Mouse (Mus musculus) thymus, postnatal 25 days (tissue): ENCODE results near the gene Nyx.
A peak's percentile ranks its signal among the peaks of the same experiment; 100 is the strongest.

Source experiments
- DNase-seq: peaks from one replicate; pipeline ENCODE4 v3.0.0; 2022

Gene Nyx

DNA sequence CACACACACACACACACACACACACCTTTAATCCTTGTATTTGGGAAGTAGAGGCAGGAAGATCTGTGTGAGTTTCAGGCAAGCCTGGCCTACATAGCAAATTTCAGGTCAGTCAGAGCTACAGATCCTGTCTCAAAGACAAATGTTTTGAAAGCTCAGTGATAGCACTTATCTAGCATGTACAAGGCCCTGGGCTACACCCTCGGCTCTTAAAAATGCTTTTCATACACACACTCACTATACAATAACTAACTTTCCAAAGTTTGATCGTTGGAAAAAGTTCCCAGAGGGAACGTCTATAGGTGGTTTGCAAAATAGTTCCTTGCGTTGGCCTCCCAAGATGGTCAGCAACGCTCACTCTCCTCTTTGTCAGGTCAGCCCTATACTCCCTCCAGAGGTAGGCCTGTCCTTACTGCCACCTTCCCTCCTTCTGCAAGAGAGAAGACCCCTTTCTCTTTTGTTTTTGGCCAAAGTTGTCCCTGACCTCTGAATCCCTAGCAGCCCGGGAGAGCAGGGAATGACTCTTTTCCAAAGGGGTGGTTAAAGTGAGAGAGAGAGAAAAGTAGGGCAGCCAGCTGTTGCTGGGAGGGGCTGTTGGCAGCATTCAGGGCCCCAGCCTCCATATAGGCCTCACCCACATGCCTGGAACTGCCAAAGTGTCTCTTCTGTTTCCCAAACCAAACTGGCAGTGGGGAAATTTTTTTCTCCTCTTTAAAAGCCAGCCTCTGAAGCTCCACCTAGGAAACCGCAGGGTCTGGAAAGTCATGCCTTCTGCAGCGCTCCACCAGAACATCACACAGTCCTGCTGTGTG lies 29.2 kb downstream of the Nyx start:
- no peak for DNase-seq

DNA sequence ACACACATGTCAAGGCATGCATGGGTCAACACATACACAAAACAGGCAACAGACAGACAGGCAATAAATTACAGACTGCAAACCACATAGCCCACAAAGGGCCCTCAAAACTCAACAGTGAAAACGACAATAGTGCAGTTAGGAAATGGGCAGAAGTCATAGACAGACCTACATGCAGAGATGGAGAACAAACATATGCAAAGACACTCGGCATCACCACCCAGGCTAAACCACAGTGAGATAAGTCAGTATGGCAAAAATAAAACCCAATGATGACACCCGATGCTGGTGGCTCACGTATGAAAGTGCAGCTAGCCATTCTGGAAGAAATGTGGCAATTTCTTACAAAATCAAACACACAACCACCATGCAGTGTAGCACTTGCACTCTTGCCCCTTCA lies 34.4 kb downstream of the Nyx start:
- no peak for DNase-seq

DNA sequence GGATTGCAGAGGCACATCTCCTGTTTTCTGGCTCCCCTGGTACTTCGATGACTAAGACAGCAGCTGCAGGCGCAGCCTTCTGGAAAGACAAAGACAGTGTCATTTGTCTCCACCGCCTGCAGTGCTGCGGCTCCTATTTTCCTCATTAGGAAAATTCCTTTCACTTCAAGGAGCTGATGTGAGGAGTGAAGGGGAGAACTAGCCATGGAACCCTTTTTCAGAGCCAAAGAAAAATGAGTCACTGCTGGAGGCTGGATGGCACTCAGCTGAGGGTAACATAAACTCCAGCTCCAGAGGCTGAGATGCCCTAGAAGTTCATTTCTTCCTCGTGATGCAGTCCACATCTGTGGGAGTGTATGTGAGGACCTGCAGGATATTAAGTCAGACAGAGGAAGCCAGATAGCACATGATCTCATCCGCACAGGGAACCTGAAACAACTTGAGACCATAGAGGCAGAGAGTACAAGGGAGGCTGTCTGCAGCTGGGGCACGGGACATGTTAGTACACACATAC lies 37.0 kb downstream of the Nyx start:
- DNase-seq = no peak

DNA sequence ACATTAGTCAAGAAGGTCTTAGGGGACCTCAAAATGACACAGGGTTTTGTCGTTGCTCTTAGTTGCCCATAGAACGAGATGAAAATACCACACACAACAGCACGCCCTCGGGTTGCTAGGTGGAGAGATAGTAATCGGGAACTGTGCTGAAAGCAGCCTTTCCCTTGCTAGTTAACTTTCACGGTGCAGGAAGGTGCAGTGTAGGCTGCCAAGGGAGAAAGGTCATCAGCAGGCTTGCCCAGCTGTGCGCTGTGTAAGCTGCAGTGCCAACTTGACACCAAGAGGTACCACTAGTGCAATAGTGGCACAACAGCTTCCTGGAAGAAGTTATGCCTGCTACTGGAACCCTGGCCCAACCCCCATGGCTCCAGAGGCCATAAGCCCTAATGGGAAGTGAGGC lies 38.5 kb downstream of the Nyx start:
- no peak for DNase-seq

DNA sequence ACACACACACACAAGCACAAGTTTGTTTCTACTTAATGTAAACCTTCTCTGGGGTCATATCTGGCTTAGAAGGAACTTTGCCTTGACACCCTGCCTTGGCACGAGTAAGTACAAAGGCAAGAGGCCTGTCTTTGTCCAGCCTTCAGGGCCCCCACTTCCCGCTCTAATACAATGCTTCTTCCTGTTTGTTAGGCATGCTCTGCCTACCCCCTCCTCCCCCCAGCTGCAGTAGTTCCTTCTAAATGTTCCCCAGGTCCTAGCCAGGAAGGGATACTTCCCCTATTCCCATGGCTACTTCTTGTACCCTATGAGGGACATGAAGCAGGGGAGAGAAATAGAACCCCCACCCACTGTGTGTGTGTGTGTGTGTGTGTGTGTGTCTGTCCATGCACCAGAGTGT lies 40.5 kb downstream of the Nyx start:
- DNase-seq = no peak

DNA sequence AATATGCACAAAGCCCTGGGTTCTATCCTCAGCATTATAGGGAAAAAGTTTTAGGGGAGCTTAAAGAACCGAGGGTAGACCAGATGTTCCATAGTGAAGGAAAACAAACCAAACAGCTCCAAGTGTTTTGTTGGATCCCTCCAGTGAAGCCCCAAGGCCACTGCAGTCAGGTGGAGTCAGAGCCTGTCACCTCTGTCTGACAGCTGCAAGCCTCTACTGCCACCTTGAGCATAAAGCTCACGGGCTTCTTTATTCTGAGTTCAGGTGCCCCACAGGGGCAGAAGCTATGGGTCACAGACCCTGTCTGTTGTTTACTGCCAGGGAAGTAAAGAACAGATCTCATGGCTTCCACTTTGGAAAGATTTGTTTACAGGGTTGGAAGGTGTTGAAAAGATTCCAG lies 47.2 kb downstream of the Nyx start:
- DNase-seq = peak; percentile 47

DNA sequence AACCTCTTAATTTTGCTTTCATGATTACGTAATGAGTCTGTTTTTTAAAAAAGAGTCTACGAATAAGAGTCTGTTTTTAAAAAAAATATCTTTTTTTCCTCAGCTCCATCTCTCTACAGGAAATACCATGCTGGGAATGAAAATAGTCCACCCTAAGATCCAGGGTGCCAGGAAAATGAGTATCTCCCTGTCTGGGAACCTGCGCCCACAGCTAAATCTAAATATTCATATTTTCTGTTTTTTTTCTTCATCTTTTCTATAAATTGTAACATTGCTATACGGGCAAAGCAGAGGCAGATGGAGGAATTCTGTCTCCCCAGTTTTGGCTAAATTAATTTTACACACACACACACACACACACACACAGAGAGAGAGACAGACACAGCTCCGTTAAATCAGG lies 48.0 kb downstream of the Nyx start:
- no peak for DNase-seq

DNA sequence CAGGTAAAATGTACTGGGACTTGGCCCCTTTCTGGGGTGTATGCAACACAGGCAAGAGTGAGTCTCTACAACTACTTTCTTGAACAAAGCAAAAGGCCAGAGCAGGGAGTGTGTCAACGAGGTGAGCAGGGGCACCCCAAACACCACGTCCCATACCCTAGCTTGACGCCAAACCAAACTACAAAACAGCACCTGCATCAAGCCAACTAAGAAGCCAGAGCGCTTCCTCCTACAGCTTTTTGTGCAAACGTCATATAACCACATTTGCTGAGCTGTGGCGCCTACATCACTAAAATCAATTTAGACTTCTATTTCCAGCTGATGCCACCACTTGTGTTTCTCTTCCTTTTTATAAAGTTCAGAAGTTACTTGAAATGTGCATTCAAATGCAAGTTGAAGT lies 50.5 kb downstream of the Nyx start:
- DNase-seq = peak; percentile 43

DNA sequence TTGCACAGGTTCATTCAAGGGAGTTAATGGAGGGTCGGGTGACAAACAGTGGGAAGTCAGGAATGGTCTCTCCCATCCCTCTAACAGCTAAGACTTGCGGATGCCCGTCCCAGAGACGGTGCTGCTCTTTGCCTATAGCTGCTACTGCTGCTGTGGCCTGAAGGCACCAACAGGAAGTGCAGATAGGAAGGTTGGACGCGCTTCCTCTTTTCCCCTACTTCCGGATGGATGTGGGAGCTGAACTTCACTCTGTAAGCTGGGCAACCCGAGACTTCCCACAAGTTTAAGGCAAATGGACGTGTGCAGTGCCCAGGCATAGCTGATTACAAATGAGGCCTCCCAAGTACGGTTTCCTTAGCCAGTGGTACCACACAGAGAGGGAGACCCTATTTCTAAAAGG lies 52.1 kb downstream of the Nyx start:
- DNase-seq = no peak

DNA sequence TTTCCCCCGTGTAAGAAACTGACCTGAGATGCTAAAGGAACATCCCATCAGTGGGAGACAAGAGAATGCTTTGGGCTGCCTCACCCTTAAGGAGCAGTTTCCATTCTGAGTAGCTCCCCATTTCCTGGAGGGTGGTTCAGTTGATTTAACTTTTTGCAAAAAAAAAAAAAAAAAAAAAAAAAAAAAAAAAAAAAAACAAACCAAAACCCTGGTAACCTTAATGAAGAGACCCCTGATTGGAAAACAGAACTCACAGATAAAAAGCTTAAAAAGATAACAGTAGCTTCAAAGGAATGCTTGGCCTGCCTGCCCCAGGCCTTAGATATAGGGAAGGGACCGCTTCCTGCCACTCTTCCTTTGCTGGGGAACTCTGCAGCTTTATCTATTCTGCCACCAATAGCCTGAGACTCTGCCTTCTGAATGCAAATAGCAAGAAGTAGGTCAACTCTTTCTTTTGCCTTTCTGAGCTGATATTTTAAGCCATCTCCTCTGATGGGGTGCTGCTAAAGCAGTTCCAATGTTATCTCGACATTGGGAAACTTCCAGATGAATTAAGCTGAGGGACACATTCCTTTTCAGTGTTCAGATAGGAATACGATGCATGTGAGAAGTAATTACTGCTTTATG lies 53.0 kb downstream of the Nyx start:
- no peak for DNase-seq

DNA sequence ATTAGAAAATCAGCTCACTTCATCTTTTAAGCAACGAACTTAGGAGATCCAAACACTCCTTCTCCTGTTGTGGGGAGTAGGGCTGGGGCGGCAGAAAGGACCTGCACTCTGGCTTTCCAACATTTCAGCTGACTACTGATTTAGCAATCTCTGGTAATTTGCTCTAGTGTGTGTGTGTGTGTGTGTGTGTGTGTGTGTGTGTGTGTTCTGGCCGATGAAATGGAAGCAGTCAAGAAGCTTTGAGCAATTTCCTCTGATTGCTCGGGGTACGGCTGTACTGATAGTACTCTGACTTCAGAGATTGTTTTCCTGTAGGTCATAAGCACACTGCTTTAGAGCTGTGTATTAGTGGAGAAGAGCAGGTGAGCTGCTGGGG lies 53.5 kb downstream of the Nyx start:
- DNase-seq = no peak

DNA sequence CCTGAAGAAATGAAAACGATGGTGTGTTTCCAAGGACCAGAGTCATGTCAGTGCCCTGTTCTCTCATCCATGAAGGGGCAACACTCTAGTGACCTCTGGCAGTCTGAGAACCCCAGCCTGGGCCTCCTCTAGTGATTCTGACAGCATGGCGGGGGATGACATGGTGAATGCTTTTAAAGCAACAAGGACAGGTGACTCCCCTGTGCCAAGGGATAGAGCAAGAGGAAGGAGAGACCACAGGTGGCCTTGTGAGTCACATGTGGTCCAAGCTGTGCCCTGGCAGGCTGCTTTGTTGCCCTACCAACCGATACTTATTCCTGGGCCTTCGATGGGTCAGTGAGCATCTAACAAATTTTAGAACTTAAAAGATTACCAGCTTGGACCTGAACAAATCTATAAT lies 54.7 kb downstream of the Nyx start:
- no peak for DNase-seq

DNA sequence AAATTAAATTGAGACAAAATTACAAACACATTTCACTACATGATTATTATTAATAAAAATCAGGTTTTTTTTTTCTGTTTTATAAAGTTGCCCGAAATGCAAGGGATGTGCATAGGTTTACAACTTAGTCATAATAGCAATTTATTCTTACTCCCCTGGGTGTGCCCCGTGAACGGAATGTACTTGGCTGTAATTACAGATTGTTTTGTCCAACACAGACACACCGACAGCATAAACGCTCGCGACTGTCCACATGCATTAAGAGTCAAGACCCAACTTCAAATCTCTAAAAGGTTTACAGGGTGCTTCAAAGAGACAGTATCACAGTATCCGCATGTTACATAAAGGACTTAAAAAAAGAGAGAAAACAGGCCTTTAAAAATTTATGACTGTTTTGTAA lies 55.4 kb downstream of the Nyx start:
- DNase-seq = no peak
